Mouse (Mus musculus) thymus, postnatal 14 days (tissue): Measurements from ENCODE around the gene Gja3.
"Not testable (repeated sequence)": the region's sequence is repeated elsewhere in the genome, so short reads cannot be mapped to it uniquely, and the experiment has no call there.

Source experiments
- DNase-seq: peaks from one replicate; pipeline ENCODE4 v3.0.0; 2021

The Gja3 gene

GRCm38 (mm10) chr14:57032850-57033249 is 25.1 kb downstream of the Gja3 start:
- no peak for DNase-seq

GRCm38 (mm10) chr14:57018436-57018835 is 39.5 kb downstream of the Gja3 start:
- DNase-seq, result no peak

GRCm38 (mm10) chr14:57016806-57017205 is 41.1 kb downstream of the Gja3 start:
- not testable (repeated sequence) for DNase-seq

- no peak for DNase-seq
These were observed 69.3 kb downstream of the Gja3 start for GRCm38 (mm10) chr14:56988621-56989020.
